Mouse (Mus musculus) layer of hippocampus, adult 9-10 months (tissue): ENCODE results near the gene Rhox2b.
"Not testable (repeated sequence)": the region's sequence is repeated elsewhere in the genome, so short reads cannot be mapped to it uniquely, and the experiment has no call there.

Experiments
- DNase-seq: peaks from one replicate; pipeline ENCODE4 v3.0.0; 2022; ENCODE audit warnings: low spot score

Rhox2b gene

DNA sequence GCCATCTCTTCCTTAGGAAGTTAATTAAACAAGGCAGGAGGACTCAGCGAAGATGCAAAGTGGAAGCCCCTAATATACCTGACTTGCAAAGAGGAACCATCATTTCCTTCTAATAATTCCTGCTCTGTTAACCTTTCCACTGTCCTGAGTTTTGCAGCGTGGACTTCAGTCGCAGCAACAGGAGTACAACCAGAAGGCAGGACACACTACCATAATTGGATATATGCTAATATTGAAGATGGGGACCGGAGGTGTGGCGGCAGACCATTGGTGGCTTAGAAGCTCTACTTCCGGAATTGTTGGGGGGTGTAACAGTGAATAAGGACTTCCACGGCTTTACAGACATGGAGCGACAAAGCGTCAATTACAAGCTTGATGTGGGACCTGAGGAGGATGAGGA is at the start of gene Rhox2b:
TSS of gene Rhox2b (plus strand) at position 301 of the 400 bp plus-strand sequence.
- DNase-seq, result not testable (repeated sequence)

DNA sequence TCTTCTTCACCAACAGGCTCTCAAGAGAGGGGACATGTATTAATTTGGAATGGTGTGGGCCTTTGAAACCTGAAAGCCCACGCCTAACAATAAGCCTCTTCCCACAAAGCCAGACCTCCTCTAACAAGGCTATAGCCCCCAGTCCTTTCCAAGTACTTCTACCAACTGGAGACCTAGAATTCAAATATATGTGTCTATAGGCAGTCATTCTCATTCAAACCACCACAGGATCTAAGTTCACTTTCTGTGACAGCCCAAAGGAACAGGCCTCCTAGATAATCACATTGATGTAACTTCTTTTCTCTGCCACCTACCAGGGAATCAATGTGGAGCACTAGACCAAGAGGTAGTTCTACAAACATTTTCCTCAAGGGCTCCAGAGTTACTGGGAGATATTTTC is 32.1 kb upstream of the Rhox2b start, which contains the start of gene Rhox3a2:
TSS of gene Rhox3a2 (plus strand) at position 301 of the 400 bp plus-strand sequence.
- DNase-seq, result not testable (repeated sequence)

DNA sequence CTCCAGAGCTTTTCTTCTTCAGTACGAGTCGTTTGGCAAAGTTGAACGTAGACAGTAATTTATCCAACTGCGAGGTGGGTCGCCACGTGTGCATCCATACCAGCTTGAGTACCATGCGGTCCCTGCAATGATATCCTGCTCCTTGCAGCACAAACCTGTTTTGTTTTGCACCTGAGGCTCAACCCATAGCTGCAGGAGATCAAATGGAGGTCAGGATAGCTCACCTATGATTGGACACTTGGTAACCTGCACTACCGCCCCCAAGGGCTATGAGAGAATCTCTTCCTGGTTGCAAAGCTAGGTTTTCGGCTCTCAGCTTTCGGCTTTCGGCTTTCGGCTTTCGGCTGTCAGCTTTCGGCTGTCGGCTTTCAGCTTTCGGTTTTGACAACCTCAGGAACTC is 21.3 kb upstream of the Rhox2b start, which contains the start of gene Rhox4a2:
TSS of gene Rhox4a2 (plus strand) at position 301 of the 400 bp plus-strand sequence.
- not testable (repeated sequence) for DNase-seq

DNA sequence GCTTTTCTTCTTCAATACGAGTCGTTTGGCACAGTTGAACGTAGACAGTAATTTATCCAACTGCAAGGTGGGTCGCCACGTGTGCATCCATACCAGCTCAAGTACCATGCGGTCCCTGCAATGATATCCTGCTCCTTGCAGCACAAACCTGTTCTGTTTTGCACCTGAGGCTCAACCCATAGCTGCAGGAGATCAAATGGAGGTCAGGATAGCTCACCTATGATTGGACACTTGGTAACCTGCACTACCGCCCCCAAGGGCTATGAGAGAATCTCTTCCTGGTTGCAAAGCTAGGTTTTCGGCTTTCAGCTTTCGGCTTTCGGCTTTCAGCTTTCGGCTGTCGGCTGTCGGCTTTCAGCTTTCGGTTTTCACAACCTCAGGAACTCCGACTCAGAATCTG is 20.3 kb downstream of the Rhox2b start, which contains the start of gene Rhox4b:
TSS of gene Rhox4b (plus strand) at position 301 of the 400 bp plus-strand sequence.
- not testable (repeated sequence) for DNase-seq

DNA sequence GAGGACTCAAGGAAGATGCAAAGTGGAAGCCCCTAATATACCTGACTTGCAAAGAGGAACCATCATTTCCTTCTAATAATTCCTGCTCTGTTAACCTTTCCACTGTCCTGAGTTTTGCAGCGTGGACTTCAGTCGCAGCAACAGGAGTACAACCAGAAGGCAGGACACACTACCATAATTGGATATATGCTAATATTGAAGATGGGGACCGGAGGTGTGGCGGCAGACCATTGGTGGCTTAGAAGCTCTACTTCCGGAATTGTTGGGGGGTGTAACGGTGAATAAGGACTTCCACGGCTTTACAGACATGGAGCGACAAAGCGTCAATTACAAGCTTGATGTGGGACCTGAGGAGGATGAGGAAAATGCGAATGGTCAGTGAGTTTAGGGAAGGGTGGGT is 41.5 kb downstream of the Rhox2b start, which contains the start of gene Rhox2c:
TSS of gene Rhox2c (plus strand) at position 301 of the 400 bp plus-strand sequence.
- not testable (repeated sequence) for DNase-seq

DNA sequence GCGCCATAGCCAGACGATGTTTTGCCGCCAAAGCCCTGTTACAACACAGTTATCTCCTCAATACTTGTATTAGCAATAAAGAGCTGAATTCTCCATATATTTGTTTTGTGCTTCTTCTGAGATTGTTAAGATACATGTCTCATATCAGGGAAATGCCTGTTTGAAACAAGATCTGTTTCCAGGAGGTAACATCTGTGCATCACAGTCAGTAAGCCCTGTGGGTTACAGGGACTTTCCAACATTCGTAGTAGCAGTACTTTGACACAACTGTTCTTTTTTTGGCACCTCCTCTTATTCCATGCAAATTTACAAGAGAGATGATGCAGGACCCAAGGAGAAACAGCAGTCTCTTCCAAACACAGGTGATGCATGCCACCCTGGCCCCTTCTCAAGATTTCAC is 46.4 kb downstream of the Rhox2b start, which contains the start of gene Rhox3c:
TSS of gene Rhox3c (plus strand) at position 301 of the 400 bp plus-strand sequence.
- DNase-seq, result not testable (repeated sequence)
